Mouse (Mus musculus): ENCODE results near the gene 9130409I23Rik. TPM values are rescaled to one million over a fixed set of nuclear protein-coding genes. Genes with fewer than 3 reads are reported as not detected.

Gene 9130409I23Rik
- not detected in 2 replicates for polyA plus RNA-seq (2012; rRNA removed)

DNA sequence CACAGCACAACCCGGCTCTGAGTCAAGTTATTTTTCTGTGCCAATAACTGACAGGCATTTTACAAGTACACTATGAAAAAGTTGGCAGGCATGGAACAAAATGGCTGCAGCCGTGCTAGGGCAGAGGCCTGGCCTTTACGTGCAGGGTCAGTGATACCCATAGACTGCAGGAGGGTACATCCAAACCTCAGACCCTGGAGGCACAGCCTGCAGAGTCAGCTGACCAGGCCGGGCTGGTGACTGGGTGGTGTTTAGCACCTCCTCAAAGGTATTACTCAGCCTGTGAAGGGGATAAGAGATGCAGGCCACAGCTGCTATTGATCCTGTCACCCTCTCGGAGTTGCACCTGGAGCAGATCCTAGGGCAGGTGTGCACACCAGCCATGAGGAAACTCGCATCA, at the start of gene 9130409I23Rik:
Gene 9130409I23Rik (plus strand): TSS at position 301 of the 400 bp plus-strand sequence.

DNA sequence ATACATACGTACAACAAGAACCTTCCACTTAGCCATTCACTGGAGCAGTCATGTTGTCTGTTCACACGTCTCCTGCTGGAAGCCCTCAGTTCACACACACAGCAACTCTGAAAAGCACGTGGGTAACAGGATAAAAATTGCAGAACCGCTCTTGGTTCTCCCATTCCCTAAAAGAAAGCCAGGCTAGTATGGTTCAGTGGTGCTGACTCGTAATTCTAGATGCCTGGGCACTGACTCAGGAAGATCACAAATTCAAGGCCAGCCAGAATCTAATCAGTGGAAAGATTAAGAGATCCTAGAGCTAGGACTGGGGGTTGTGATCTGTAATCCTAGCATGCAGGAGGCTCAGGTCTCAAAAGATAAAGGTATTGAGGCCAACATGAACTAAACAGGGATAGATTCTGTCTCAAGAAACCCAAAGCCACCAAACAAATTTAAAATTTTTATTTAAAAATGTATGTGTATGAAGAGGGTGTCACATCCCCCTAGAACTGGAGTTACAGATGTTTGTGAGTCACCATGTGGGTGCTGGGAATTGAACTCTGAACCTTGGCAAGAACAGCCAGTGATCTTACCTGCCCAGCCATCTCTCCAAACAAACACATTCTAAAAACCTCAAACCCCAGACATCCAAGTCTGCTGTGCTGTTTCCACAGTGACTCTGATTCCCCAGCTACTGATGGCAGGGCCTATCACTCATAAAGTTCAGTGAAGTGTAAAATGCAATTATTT, 30.1 kb upstream of the 9130409I23Rik start, which contains the start of gene Ephx1:
Gene Ephx1 (minus strand): TSS at position 149 of the 732 bp plus-strand sequence.

Other genes starting within 250 kb of the 9130409I23Rik start
- gene H3f3a, start 237.3 kb upstream of the 9130409I23Rik start, polyA plus RNA-seq (2012; rRNA removed) = 1,777 and 1,816 TPM in 2 replicates
- 20.6 and 22.9 TPM in 2 replicates for gene Sde2, start 200.1 kb upstream of the 9130409I23Rik start, polyA plus RNA-seq (2012; rRNA removed)
- gene Lefty2, start 158.1 kb upstream of the 9130409I23Rik start, polyA plus RNA-seq (2012; rRNA removed) = 10.9 and 12.3 TPM in 2 replicates
- 47.5 and 49.0 TPM in 2 replicates for gene Pycr2, start 146.9 kb upstream of the 9130409I23Rik start, polyA plus RNA-seq (2012; rRNA removed)
- 0.71 and 0.83 TPM in 2 replicates for gene Lefty1, start 116.2 kb upstream of the 9130409I23Rik start, polyA plus RNA-seq (2012; rRNA removed)
- 3.0 and 3.1 TPM in 2 replicates for gene Tmem63a, start 108.9 kb upstream of the 9130409I23Rik start, polyA plus RNA-seq (2012; rRNA removed)
- 7.3 and 8.2 TPM in 2 replicates for gene Ephx1, start 30.3 kb upstream of the 9130409I23Rik start, polyA plus RNA-seq (2012; rRNA removed)
- 98.9 and 101 TPM in 2 replicates for gene Nvl, start 93.0 kb downstream of the 9130409I23Rik start, polyA plus RNA-seq (2012; rRNA removed)
- 20.4 TPM in 2 replicates for gene Cnih4, start 93.5 kb downstream of the 9130409I23Rik start, polyA plus RNA-seq (2012; rRNA removed)
- 51.5 and 51.7 TPM in 2 replicates for gene Wdr26, start 160.8 kb downstream of the 9130409I23Rik start, polyA plus RNA-seq (2012; rRNA removed)